Mouse (Mus musculus) spleen, embryonic (tissue): ENCODE measurements around the gene Ssxb1.
"Not testable (repeated sequence)": the region's sequence is repeated elsewhere in the genome, so short reads cannot be mapped to it uniquely, and the experiment has no call there.

Experiments used
- CTCF ChIA-PET: fragments of 350-600 bp; sonication (Branson Sonifier 250); formaldehyde crosslinking; loops from one replicate; lab custom pipeline; 2022; lab: Charles Lee

Ssxb1 gene

GRCm38 (mm10) chrX:8413005-8413404 lies at the start of gene Ssxb1:
Ssxb1 (plus strand) TSS chrX:8413305.
- CTCF ChIA-PET: not testable (repeated sequence)

GRCm38 (mm10) chrX:8366678-8367077 lies 46.4 kb upstream of the Ssxb1 start, which contains the start of gene Ssxb9:
Ssxb9 (plus strand) TSS chrX:8366978.
- CTCF ChIA-PET: not testable (repeated sequence)

GRCm38 (mm10) chrX:8461626-8462025 lies 48.5 kb downstream of the Ssxb1 start, which contains the start of gene Ssxb2:
Ssxb2 (minus strand) TSS chrX:8461726.
- CTCF ChIA-PET: not testable (repeated sequence)
